12 mouse cellular contexts compared by ENCODE assay signal in genomic region chr14:33500631-33501030, GRCm38 (mm10). TPM values are rescaled to one million over a fixed set of nuclear protein-coding genes. Genes with fewer than 3 reads are reported as not detected.
A peak's percentile ranks its signal among the peaks of the same experiment; 100 is the strongest.
DNase-seq lines count a peak whose midpoint lies in the region.
"Had no signal": no experiment of that assay in that cellular context is flagged by ENCODE, and none has a peak within 500 bp of the region (broad histone marks: within the 10 kb centered on the region; RNA-seq: fewer than 3 reads in every experiment).

No protein-coding gene starts in this region.

- intact Hi-C loops in heart, postnatal 14 days (cut with DNase I) = no loop called here

- peak; percentile 33 to 36 for DNase-seq in left cerebral cortex, adult 18-20 months (ENCODE audit: low spot score in 2 of 2)
- no peak for DNase-seq in left cerebral cortex, adult 11 months (ENCODE audit: low spot score)
- peak; percentile 31 for DNase-seq in forelimb bud, embryonic 11.5 days (ENCODE audit: low read depth, low spot score)
- DNase-seq in heart, postnatal 14 days = peak; percentile 51 to 55
- peak; percentile 72 to 76 for DNase-seq in right cerebral cortex, postnatal 10 days (ENCODE audit: low spot score in 2 of 2)
- no peak for DNase-seq in embryo, embryonic 9.5 days (ENCODE audit: extremely low spot score)
- no peak for DNase-seq in B cell, adult 2 months
- DNase-seq in cerebellum, adult 11 months = no peak
- DNase-seq: adrenal gland, postnatal 25 days; forebrain, postnatal 0 days; lung, embryonic 14.5 days had no signal

RNA-seq across cellular contexts. Expression of gene Frmpd2, which starts 29.1 kb away (rescaled TPM):
- total RNA-seq in left cerebral cortex, adult 18-20 months (2021) = under 1 TPM; 0.60 to 0.70 TPM
- under 1 TPM in 1 of 2 experiments, not detected in 1; 0.22 TPM for total RNA-seq in heart, postnatal 14 days (2021)
- total RNA-seq: adrenal gland, postnatal 25 days; MEL had no signal

RNA-seq across cellular contexts. Expression of gene Mapk8, which starts 53.7 kb away (rescaled TPM):
- 100 to 1,000 TPM; 104 to 107 TPM for total RNA-seq in left cerebral cortex, adult 18-20 months (2021)
- 10 to 100 TPM; 31.5 to 35.8 TPM for total RNA-seq in heart, postnatal 14 days (2021)

Comparison
In these comparisons a context has a peak if more than half of its experiments do, and no peak if none do; other contexts are left out.
1. DNase-seq: peak in left cerebral cortex, adult 18-20 months (2 of 2), forelimb bud, embryonic 11.5 days (single experiment), heart, postnatal 14 days (2 of 2) and right cerebral cortex, postnatal 10 days (2 of 2); none in left cerebral cortex, adult 11 months (single experiment), embryo, embryonic 9.5 days (single experiment), B cell, adult 2 months (0 of 2) and cerebellum, adult 11 months (single experiment).